Mouse (Mus musculus) cortical plate, adult 2 months (tissue): ENCODE measurements at regions not wholly inside any gene's neighbourhood (a gene's known extent, or its start where the extent isn't known, plus 50 kb on each side); places are given as distances from the start of the nearest gene placed in this dataset.
A peak's percentile ranks its signal among the peaks of the same experiment; 100 is the strongest.
"Not testable (repeated sequence)": the region's sequence is repeated elsewhere in the genome, so short reads cannot be mapped to it uniquely, and the experiment has no call there.

ENCODE experiments used
- H3K27ac ChIP-seq: fragments of 200-500 bp; 2 replicates; pipeline ENCODE4 v1.5.1; 2012; ENCODE audit warnings: low read length, control low read depth, inconsistent platforms; ENCODE audit not compliant: insufficient read depth
- H3K4me1 ChIP-seq: fragments of 200-500 bp; 2 replicates; pipeline ENCODE4 v1.6.1; 2011; ENCODE audit warnings: low read length; ENCODE audit not compliant: control insufficient read depth, insufficient read depth
- H3K4me3 ChIP-seq: fragments of 200-500 bp; 2 replicates; pipeline ENCODE4 v1.5.1; 2011; ENCODE audit warnings: mild to moderate bottlenecking, low read length, control low read depth; ENCODE audit not compliant: insufficient read depth
- CTCF ChIP-seq: fragments of 200-500 bp; IDR thresholded peaks from 2 replicates; pipeline ENCODE4 v1.5.1; 2011; ENCODE audit warnings: mild to moderate bottlenecking, control low read depth, low read length; ENCODE audit not compliant: insufficient read depth; ENCODE audit errors: extremely low read depth
- POLR2A ChIP-seq: fragments of 200-500 bp; IDR thresholded peaks from 2 replicates; pipeline ENCODE4 v1.6.1; 2011; ENCODE audit warnings: mild to moderate bottlenecking, low read length, control low read depth; ENCODE audit not compliant: insufficient read depth; ENCODE audit errors: extremely low read depth

- TF ChIP-seq CTCF = no peak
- no peak for TF ChIP-seq POLR2A
- Histone ChIP-seq H3K27ac (no peak overlapping the region), H3K4me3 (no peak overlapping the region), H3K4me1 (peaks cover 2% of the 10 kb centered on the region; the same call in 1 of the 2 replicates)
Measured at GRCm38 (mm10) chr4:89527326-89527725, 151.9 kb upstream of the Dmrta1 start.

GRCm38 (mm10) chr4:89525525-89525924, 153.7 kb upstream of the Dmrta1 start:
- H3K27ac ChIP-seq, H3K4me1 ChIP-seq, H3K4me3 ChIP-seq: not testable (repeated sequence)

GRCm38 (mm10) chr4:89524260-89525200, 154.7 kb upstream of the Dmrta1 start:
- peak; percentile 77 for TF ChIP-seq CTCF
- no peak for TF ChIP-seq POLR2A

GRCm38 (mm10) chr4:89523423-89524259, 155.6 kb upstream of the Dmrta1 start:
- no peak for TF ChIP-seq CTCF
- TF ChIP-seq POLR2A = no peak
- Histone ChIP-seq H3K4me1 (no peaks in the 10 kb centered on the region), H3K4me3 (no peak overlapping the region), H3K27ac (no peak overlapping the region)

More at GRCm38 (mm10) chr4:89524260-89525200, 154.7 kb upstream of the Dmrta1 start:
- Histone ChIP-seq H3K4me3 (peak overlapping the region; percentile 16), H3K4me1 (no peaks in the 10 kb centered on the region), H3K27ac (no peak overlapping the region)

- no peak for TF ChIP-seq POLR2A
- TF ChIP-seq CTCF = no peak
- no peaks in the 10 kb centered on the region for H3K4me1 ChIP-seq
- no peak overlapping the region for H3K4me3 ChIP-seq
- no peak overlapping the region for H3K27ac ChIP-seq
Measured at GRCm38 (mm10) chr4:89518027-89518426, 161.2 kb upstream of the Dmrta1 start.

- no peak overlapping the region for H3K27ac ChIP-seq
- TF ChIP-seq CTCF (no peak), POLR2A (no peak)
Measured at GRCm38 (mm10) chr4:89515823-89516411, 163.3 kb upstream of the Dmrta1 start.

GRCm38 (mm10) chr4:89514981-89515380, 164.3 kb upstream of the Dmrta1 start:
- no peak overlapping the region for H3K4me3 ChIP-seq
- TF ChIP-seq POLR2A (no peak), CTCF (no peak)
- no peak overlapping the region for H3K27ac ChIP-seq
- H3K4me1 ChIP-seq = no peaks in the 10 kb centered on the region

More at GRCm38 (mm10) chr4:89515823-89516411, 163.3 kb upstream of the Dmrta1 start:
- H3K4me1 ChIP-seq = no peaks in the 10 kb centered on the region
- H3K4me3 ChIP-seq = no peak overlapping the region

GRCm38 (mm10) chr4:89510593-89510992, 168.6 kb upstream of the Dmrta1 start:
- no peak overlapping the region for H3K27ac ChIP-seq
- TF ChIP-seq CTCF = no peak
- TF ChIP-seq POLR2A = no peak
- H3K4me1 ChIP-seq = no peaks in the 10 kb centered on the region

GRCm38 (mm10) chr4:89509655-89510391, 169.4 kb upstream of the Dmrta1 start:
- no peak for TF ChIP-seq CTCF
- TF ChIP-seq POLR2A = no peak
- no peak overlapping the region for H3K27ac ChIP-seq
- no peaks in the 10 kb centered on the region for H3K4me1 ChIP-seq
- H3K4me3 ChIP-seq = no peak overlapping the region

More at GRCm38 (mm10) chr4:89510593-89510992, 168.6 kb upstream of the Dmrta1 start:
- no peak overlapping the region for H3K4me3 ChIP-seq
